Mouse (Mus musculus) forebrain, embryonic 11.5 days (tissue): Measurements from ENCODE around the gene Cer1. TPM values are rescaled to one million over a fixed set of nuclear protein-coding genes. Genes with fewer than 3 reads are reported as not detected.

Source experiments
- ATAC-seq: fragments of 200-750 bp; cut with Nextera tagmentation; replicated peaks from 2 replicates; pipeline ENCODE4 v1.8.0; 2017; ENCODE audit warnings: moderate TSS enrichment; ENCODE audit not compliant: low FRiP score
- DNase-seq: peaks from one replicate; pipeline ENCODE4 v3.0.0-alpha.2; 2017; ENCODE audit warnings: low spot score
- H3K27ac ChIP-seq: fragments of 300-500 bp; sonication (generic); 2 replicates; pipeline ENCODE4 v1.5.1; 2014; ENCODE audit warnings: low read depth, low read length
- H3K27me3 ChIP-seq: fragments of 300-500 bp; sonication (generic); 2 replicates; pipeline ENCODE4 v1.6.1; 2014; ENCODE audit warnings: mild to moderate bottlenecking, low read length, mixed read lengths; ENCODE audit not compliant: control insufficient read depth, insufficient read depth
- H3K36me3 ChIP-seq: fragments of 300-500 bp; sonication (generic); 2 replicates; pipeline ENCODE4 v1.6.1; 2014; ENCODE audit warnings: mild to moderate bottlenecking, low read length, moderate library complexity, mixed read lengths; ENCODE audit not compliant: control insufficient read depth, insufficient read depth
- H3K4me1 ChIP-seq: fragments of 300-500 bp; sonication (generic); replicated peaks from 2 replicates; pipeline ENCODE4 v1.6.1; 2014; ENCODE audit warnings: low read length, mixed read lengths; ENCODE audit not compliant: control insufficient read depth, insufficient read depth
- H3K4me2 ChIP-seq: fragments of 300-500 bp; sonication (generic); 2 replicates; pipeline ENCODE4 v1.6.1; 2014; ENCODE audit warnings: low read depth, mild to moderate bottlenecking, low read length, moderate library complexity, mixed read lengths; ENCODE audit not compliant: severe bottlenecking
- H3K4me3 ChIP-seq: fragments of 300-500 bp; sonication (generic); 2 replicates; pipeline ENCODE4 v1.5.1; 2014; ENCODE audit warnings: low read depth, low read length
- H3K9ac ChIP-seq: fragments of 300-500 bp; sonication (generic); 2 replicates; pipeline ENCODE4 v1.6.1; 2014; ENCODE audit warnings: low read length
- H3K9me3 ChIP-seq: fragments of 300-500 bp; sonication (generic); 2 replicates; pipeline ENCODE4 v1.6.1; 2016; ENCODE audit warnings: low read length, mixed read lengths; ENCODE audit not compliant: control insufficient read depth
- WGBS: fragments of 180-500 bp; shearing (Covaris S2); extraction: QIAGEN DNeasy Blood & Tissue Kit; methylation state at CpG from one replicate; pipeline ENCODE4 v1.1.7; 2014; 5-methylcytosine and 5-hydroxymethylcytosine counted together
- polyA plus RNA-seq: library from polyadenylated mRNA; unstranded; fragments of >200 nt; fragmentation: Nextera tagmentation; extraction: Ambion mirVana; gene quantifications from 2 replicates; pipeline ENCODE4 v1.2.1, GENCODE M21; 2014

Cer1 gene
- polyA plus RNA-seq, 1 experiment from 2014 or later = not detected

GRCm38 (mm10) chr4:82915576-82915975 lies 30.6 kb upstream of the Cer1 start:
- Histone ChIP-seq H3K9me3 (no peaks in the 10 kb centered on the region), H3K27me3 (no peaks in the 10 kb centered on the region), H3K4me1 (peaks cover 16% of the 10 kb centered on the region; the same call in 1 of the 2 replicates), H3K4me3 (no peak overlapping the region), H3K36me3 (no peaks in the 10 kb centered on the region), H3K4me2 (no peak overlapping the region), H3K27ac (peak overlapping the region; percentile 74; the same call in 1 of the 2 replicates), H3K9ac (no peak overlapping the region)
- ATAC-seq (no peak), DNase-seq (no peak)
- WGBS = 66% methylated on average over 7 of the region's 7 CpGs

GRCm38 (mm10) chr4:82914601-82915143 lies 29.7 kb upstream of the Cer1 start:
- ATAC-seq (no peak), DNase-seq (no peak)
- Histone ChIP-seq H3K27me3 (no peaks in the 10 kb centered on the region), H3K27ac (no peak overlapping the region), H3K9ac (no peak overlapping the region), H3K4me2 (no peak overlapping the region), H3K4me3 (no peak overlapping the region), H3K9me3 (no peaks in the 10 kb centered on the region), H3K4me1 (peaks cover 16% of the 10 kb centered on the region; the same call in 1 of the 2 replicates), H3K36me3 (no peaks in the 10 kb centered on the region)
- WGBS = 88% methylated on average over 11 of the region's 11 CpGs

- H3K4me1 ChIP-seq = no peaks in the 10 kb centered on the region
- no peak overlapping the region for H3K27ac ChIP-seq
- DNase-seq (no peak), ATAC-seq (no peak)
- H3K4me3 ChIP-seq = no peak overlapping the region
- no peaks in the 10 kb centered on the region for H3K36me3 ChIP-seq
- H3K27me3 ChIP-seq = no peaks in the 10 kb centered on the region
- 93% methylated on average over 10 of the region's 10 CpGs for WGBS
- no peak overlapping the region for H3K4me2 ChIP-seq
- H3K9me3 ChIP-seq = no peaks in the 10 kb centered on the region
- H3K9ac ChIP-seq = no peak overlapping the region
Measured at GRCm38 (mm10) chr4:82895227-82895626, 10.3 kb upstream of the Cer1 start.

GRCm38 (mm10) chr4:82892247-82892646 lies 7.3 kb upstream of the Cer1 start:
- no peak for DNase-seq

GRCm38 (mm10) chr4:82891566-82891965 lies 6.6 kb upstream of the Cer1 start:
- 80% methylated on average over 2 of the region's 2 CpGs for WGBS
- Histone ChIP-seq H3K27ac (no peak overlapping the region), H3K4me1 (no peaks in the 10 kb centered on the region), H3K27me3 (no peaks in the 10 kb centered on the region), H3K9me3 (no peaks in the 10 kb centered on the region), H3K9ac (no peak overlapping the region), H3K4me2 (no peak overlapping the region), H3K36me3 (no peaks in the 10 kb centered on the region), H3K4me3 (no peak overlapping the region)
- ATAC-seq = no peak
- DNase-seq = no peak

More at GRCm38 (mm10) chr4:82892247-82892646, 7.3 kb upstream of the Cer1 start:
- H3K9ac ChIP-seq = no peak overlapping the region
- H3K27me3 ChIP-seq = no peaks in the 10 kb centered on the region
- WGBS = 77% methylated on average over 5 of the region's 5 CpGs
- no peak overlapping the region for H3K4me2 ChIP-seq
- no peak overlapping the region for H3K4me3 ChIP-seq
- H3K9me3 ChIP-seq = no peaks in the 10 kb centered on the region
- H3K27ac ChIP-seq = no peak overlapping the region
- no peaks in the 10 kb centered on the region for H3K4me1 ChIP-seq
- no peaks in the 10 kb centered on the region for H3K36me3 ChIP-seq
- no peak for ATAC-seq

GRCm38 (mm10) chr4:82891049-82891448 lies 6.1 kb upstream of the Cer1 start:
- ATAC-seq (no peak), DNase-seq (no peak)
- Histone ChIP-seq H3K4me1 (no peaks in the 10 kb centered on the region), H3K9ac (no peak overlapping the region), H3K9me3 (no peaks in the 10 kb centered on the region), H3K27ac (no peak overlapping the region), H3K36me3 (no peaks in the 10 kb centered on the region), H3K27me3 (no peaks in the 10 kb centered on the region), H3K4me3 (no peak overlapping the region), H3K4me2 (no peak overlapping the region)
- WGBS = 79% methylated on average over 7 of the region's 7 CpGs

GRCm38 (mm10) chr4:82890585-82890984 lies 5.6 kb upstream of the Cer1 start:
- 85% methylated on average over 4 of the region's 4 CpGs for WGBS
- no peak overlapping the region for H3K9ac ChIP-seq
- H3K4me2 ChIP-seq = no peak overlapping the region
- H3K9me3 ChIP-seq = no peaks in the 10 kb centered on the region
- H3K27me3 ChIP-seq = no peaks in the 10 kb centered on the region
- H3K27ac ChIP-seq = no peak overlapping the region
- H3K36me3 ChIP-seq = no peaks in the 10 kb centered on the region
- H3K4me3 ChIP-seq = no peak overlapping the region
- ATAC-seq = no peak
- H3K4me1 ChIP-seq = no peaks in the 10 kb centered on the region
- DNase-seq = no peak

- H3K4me2 ChIP-seq = no peak overlapping the region
- H3K9me3 ChIP-seq = no peaks in the 10 kb centered on the region
- H3K9ac ChIP-seq = no peak overlapping the region
Measured at GRCm38 (mm10) chr4:82886148-82886547, 1.2 kb upstream of the Cer1 start.

GRCm38 (mm10) chr4:82885535-82885913 lies 576 bp upstream of the Cer1 start:
- peaks cover 2% of the 10 kb centered on the region; the same call in 1 of the 2 replicates for H3K27me3 ChIP-seq
- WGBS = 72% methylated on average over 1 of the region's 1 CpGs
- H3K4me2 ChIP-seq = no peak overlapping the region
- no peak for ATAC-seq
- no peak overlapping the region for H3K9ac ChIP-seq
- no peak overlapping the region for H3K4me3 ChIP-seq
- no peaks in the 10 kb centered on the region for H3K9me3 ChIP-seq
- H3K4me1 ChIP-seq = no peaks in the 10 kb centered on the region
- no peaks in the 10 kb centered on the region for H3K36me3 ChIP-seq
- DNase-seq = no peak
- no peak overlapping the region for H3K27ac ChIP-seq

More at GRCm38 (mm10) chr4:82886148-82886547, 1.2 kb upstream of the Cer1 start:
- Histone ChIP-seq H3K4me3 (no peak overlapping the region), H3K4me1 (no peaks in the 10 kb centered on the region), H3K27me3 (peaks cover 2% of the 10 kb centered on the region; the same call in 1 of the 2 replicates), H3K27ac (no peak overlapping the region), H3K36me3 (no peaks in the 10 kb centered on the region)
- no peak for ATAC-seq
- no peak for DNase-seq
- 67% methylated on average over 2 of the region's 2 CpGs for WGBS
